ENCODE assay signal across 18 mouse cellular contexts in the genomic region with DNA sequence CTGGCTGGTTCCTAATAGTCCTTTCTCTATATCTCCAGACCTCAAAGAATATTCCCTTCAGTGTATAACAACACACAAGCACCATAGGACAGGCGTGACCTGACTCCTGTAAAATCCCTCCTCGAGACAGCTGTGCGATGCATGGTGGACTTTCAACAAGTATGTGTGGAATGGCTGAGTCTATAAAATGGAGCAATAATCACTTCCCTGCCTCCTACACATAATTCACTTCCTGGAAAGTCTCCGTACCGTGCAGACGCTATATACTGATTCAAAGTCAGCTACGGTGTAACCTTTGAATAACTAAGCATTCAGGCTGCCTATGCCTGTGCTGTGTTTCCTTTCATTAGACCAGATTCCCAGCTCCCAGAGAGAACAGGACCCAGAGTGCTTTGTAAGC.
DNase-seq lines count a peak whose midpoint lies in the region; ATAC-seq and TF ChIP-seq lines count a peak whose summit lies in the region.
"Had no signal": no experiment of that assay in that cellular context is flagged by ENCODE, and none has a peak within 500 bp of the region (broad histone marks: within the 10 kb centered on the region; RNA-seq: fewer than 3 reads in every experiment).

No protein-coding gene starts in this region.

- peak overlapping the region; percentile 12; the same call in 1 of the 2 replicates for H3K4me3 ChIP-seq in heart, embryonic 10.5 days
- H3K4me3 ChIP-seq in liver, embryonic 15.5 days (replicated peaks), result no peak overlapping the region
- no peak overlapping the region for H3K4me3 ChIP-seq in liver, embryonic 12.5 days
- H3K4me3 ChIP-seq in intestine, postnatal 0 days (ENCODE audit: low read depth, low read length), result no peak overlapping the region
- no peak overlapping the region for H3K4me3 ChIP-seq in midbrain, embryonic 14.5 days (replicated peaks; ENCODE audit: low read depth, low read length)
- H3K4me3 ChIP-seq: embryonic facial prominence, embryonic 15.5 days; forebrain, embryonic 15.5 days; heart, embryonic 13.5 days; hindbrain, embryonic 12.5 days had no signal

- peaks cover 18% of the 10 kb centered on the region for H3K36me3 ChIP-seq in heart, embryonic 10.5 days
- H3K36me3 ChIP-seq in liver, embryonic 15.5 days (replicated peaks), result no peaks in the 10 kb centered on the region
- peaks cover 22% of the 10 kb centered on the region; the same call in 1 of the 2 replicates for H3K36me3 ChIP-seq in liver, embryonic 12.5 days
- no peaks in the 10 kb centered on the region for H3K36me3 ChIP-seq in intestine, postnatal 0 days (ENCODE audit: control insufficient read depth, insufficient read depth)
- H3K36me3 ChIP-seq in midbrain, embryonic 14.5 days (ENCODE audit: control insufficient read depth, insufficient read depth, low read length), result no peaks in the 10 kb centered on the region
- H3K36me3 ChIP-seq: embryonic facial prominence, embryonic 15.5 days; forebrain, embryonic 15.5 days; hindbrain, embryonic 12.5 days had no signal

- DNase-seq in heart, embryonic 10.5 days (ENCODE audit: low spot score), result no peak
- DNase-seq in heart, postnatal 10 days, result no peak
- no peak for DNase-seq in midbrain, embryonic 14.5 days
- no peak for DNase-seq in thymus, postnatal 10 days (ENCODE audit: low spot score in 2 of 2)
- DNase-seq: adrenal gland, postnatal 10 days; cerebellum, adult 11 months; cerebellum, adult 8-10 months; cerebellum, postnatal 14 days; embryo, embryonic 11 days; gastrocnemius, postnatal 10 days; heart, postnatal 4 days had no signal

- H3K9ac ChIP-seq in liver, embryonic 15.5 days, result no peak overlapping the region
- no peak overlapping the region for H3K9ac ChIP-seq in liver, embryonic 12.5 days
- H3K9ac ChIP-seq in intestine, postnatal 0 days (ENCODE audit: low read depth, low read length), result no peak overlapping the region
- no peak overlapping the region for H3K9ac ChIP-seq in midbrain, embryonic 14.5 days (replicated peaks; ENCODE audit: low read length)
- H3K9ac ChIP-seq: embryonic facial prominence, embryonic 15.5 days; forebrain, embryonic 15.5 days; hindbrain, embryonic 12.5 days had no signal

- no peak for ATAC-seq in liver, embryonic 15.5 days (ENCODE audit: insufficient read depth)
- ATAC-seq in liver, embryonic 12.5 days, result no peak
- peak; percentile 55 for ATAC-seq in intestine, postnatal 0 days
- ATAC-seq in midbrain, embryonic 14.5 days (ENCODE audit: low FRiP score, low TSS enrichment), result no peak
- ATAC-seq: forebrain, embryonic 15.5 days had no signal

- peaks cover 91% of the 10 kb centered on the region for H3K4me1 ChIP-seq in heart, embryonic 10.5 days
- peaks cover 77% of the 10 kb centered on the region for H3K4me1 ChIP-seq in liver, embryonic 15.5 days (replicated peaks)
- H3K4me1 ChIP-seq in liver, embryonic 12.5 days, result peaks cover 94% of the 10 kb centered on the region
- peaks cover 24% of the 10 kb centered on the region for H3K4me1 ChIP-seq in intestine, postnatal 0 days (replicated peaks; ENCODE audit: control insufficient read depth, insufficient read depth, low read length)
- peaks cover 22% of the 10 kb centered on the region for H3K4me1 ChIP-seq in midbrain, embryonic 14.5 days (ENCODE audit: control insufficient read depth, insufficient read depth, low read length)

- WGBS in heart, embryonic 10.5 days, result 81% methylated on average over 7 of the region's 7 CpGs
- 75% methylated on average over 7 of the region's 7 CpGs for WGBS in liver, embryonic 15.5 days (ENCODE audit: insufficient replicate concordance)
- WGBS in liver, embryonic 12.5 days (ENCODE audit: insufficient replicate concordance), result 71% methylated on average over 7 of the region's 7 CpGs
- 28% methylated on average over 7 of the region's 7 CpGs for WGBS in intestine, postnatal 0 days
- 90% methylated on average over 7 of the region's 7 CpGs for WGBS in midbrain, embryonic 14.5 days

- no peak overlapping the region for H3K4me2 ChIP-seq in liver, embryonic 15.5 days
- H3K4me2 ChIP-seq in liver, embryonic 12.5 days, result no peak overlapping the region
- 0 out of 2 replicates have a peak overlapping the region, but pooled peaks have one; percentile 1 for H3K4me2 ChIP-seq in intestine, postnatal 0 days (replicated peaks; ENCODE audit: low read depth)
- H3K4me2 ChIP-seq in midbrain, embryonic 14.5 days (ENCODE audit: low read length), result no peak overlapping the region
- H3K4me2 ChIP-seq: embryonic facial prominence, embryonic 15.5 days; forebrain, embryonic 15.5 days; hindbrain, embryonic 12.5 days had no signal

- intact Hi-C loops in heart, postnatal 10 days (cut with DNase I), result no loop called here

- peak overlapping the region; percentile 62; the same call in 1 of the 2 replicates for H3K27ac ChIP-seq in heart, embryonic 10.5 days
- peak overlapping the region; percentile 55; the same call in 1 of the 2 replicates for H3K27ac ChIP-seq in liver, embryonic 15.5 days (replicated peaks)
- no peak overlapping the region for H3K27ac ChIP-seq in liver, embryonic 12.5 days
- peak overlapping the region; percentile 68 for H3K27ac ChIP-seq in intestine, postnatal 0 days (ENCODE audit: low read depth, low read length)
- no peak overlapping the region for H3K27ac ChIP-seq in midbrain, embryonic 14.5 days (replicated peaks; ENCODE audit: low read depth, low read length)
- H3K27ac ChIP-seq: embryonic facial prominence, embryonic 15.5 days; forebrain, embryonic 15.5 days; hindbrain, embryonic 12.5 days had no signal

- TF ChIP-seq CTCF in intestine, postnatal 0 days (IDR thresholded peaks at IDR 0.05; ENCODE audit: low read depth), result no peak

- H3K27me3 ChIP-seq in heart, embryonic 10.5 days (ENCODE audit: insufficient read depth, poor library complexity, severe bottlenecking), result no peaks in the 10 kb centered on the region
- H3K27me3 ChIP-seq in liver, embryonic 15.5 days, result no peaks in the 10 kb centered on the region
- no peaks in the 10 kb centered on the region for H3K27me3 ChIP-seq in liver, embryonic 12.5 days (replicated peaks)
- no peaks in the 10 kb centered on the region for H3K27me3 ChIP-seq in intestine, postnatal 0 days (replicated peaks; ENCODE audit: control insufficient read depth, insufficient read depth, low read length)
- H3K27me3 ChIP-seq in midbrain, embryonic 14.5 days (ENCODE audit: control insufficient read depth, insufficient read depth, low read length), result no peaks in the 10 kb centered on the region
- H3K27me3 ChIP-seq: embryonic facial prominence, embryonic 15.5 days; heart, embryonic 13.5 days; hindbrain, embryonic 12.5 days had no signal

- no peaks in the 10 kb centered on the region for H3K9me3 ChIP-seq in heart, embryonic 10.5 days
- no peaks in the 10 kb centered on the region for H3K9me3 ChIP-seq in liver, embryonic 15.5 days (replicated peaks)
- no peaks in the 10 kb centered on the region for H3K9me3 ChIP-seq in liver, embryonic 12.5 days (replicated peaks)
- no peaks in the 10 kb centered on the region for H3K9me3 ChIP-seq in intestine, postnatal 0 days (ENCODE audit: control insufficient read depth)
- H3K9me3 ChIP-seq in midbrain, embryonic 14.5 days (ENCODE audit: control insufficient read depth, low read length), result no peaks in the 10 kb centered on the region
- H3K9me3 ChIP-seq: embryonic facial prominence, embryonic 15.5 days; forebrain, embryonic 15.5 days; heart, embryonic 13.5 days; hindbrain, embryonic 12.5 days had no signal

Comparison
In these comparisons a context has a peak if more than half of its experiments do, and no peak if none do; other contexts are left out.
1. H3K27ac ChIP-seq: peak in heart, embryonic 10.5 days (single experiment), liver, embryonic 15.5 days (single experiment) and intestine, postnatal 0 days (single experiment); none in liver, embryonic 12.5 days (single experiment) and midbrain, embryonic 14.5 days (single experiment).